Mouse (Mus musculus) embryonic fibroblast, embryonic 13.5 days (primary cell): ENCODE measurements around the gene Crebl2.

ENCODE experiments used
- CTCF ChIP-seq: IDR thresholded peaks from 2 replicates; pipeline ENCODE4 v1.5.1; 2011; ENCODE audit warnings: mild to moderate bottlenecking, control low read depth, low read length, moderate library complexity, borderline replicate concordance; ENCODE audit not compliant: insufficient read depth
- POLR2A ChIP-seq: IDR thresholded peaks from 2 replicates; pipeline ENCODE4 v1.6.1; 2011; ENCODE audit warnings: low read depth, mild to moderate bottlenecking, control low read depth, low read length, moderate library complexity

- TF ChIP-seq CTCF (no peak), POLR2A (no peak)
Observed at GRCm38 (mm10) chr6:134889763-134890162, 59.8 kb downstream of the Crebl2 start.
